Mouse (Mus musculus): ENCODE measurements at regions not wholly inside any gene's neighbourhood (a gene's known extent, or its start where the extent isn't known, plus 50 kb on each side); places are given as distances from the start of the nearest gene placed in this dataset.

DNA sequence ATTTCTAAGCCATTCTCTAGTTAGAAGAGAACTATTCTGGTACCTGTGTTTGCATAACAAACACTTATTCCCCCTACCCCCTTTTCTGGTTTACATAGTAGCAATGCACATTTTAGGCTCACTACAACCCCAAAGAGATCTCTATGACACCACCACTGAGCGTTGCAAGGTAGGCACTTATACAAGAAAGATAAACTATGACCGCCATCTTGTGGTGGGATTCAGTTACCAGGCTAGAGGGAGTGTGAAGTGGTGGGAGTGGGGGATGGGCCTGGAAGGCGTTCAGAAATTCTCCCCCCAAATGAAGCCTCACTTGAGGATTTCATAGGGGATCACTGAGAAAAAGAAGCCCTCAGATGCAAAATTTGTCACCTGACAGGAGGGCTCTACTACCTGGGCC is 64.4 kb upstream of the Fst start:
- DNase-seq (ENCODE audit: low read depth) = peak; percentile 56

DNA sequence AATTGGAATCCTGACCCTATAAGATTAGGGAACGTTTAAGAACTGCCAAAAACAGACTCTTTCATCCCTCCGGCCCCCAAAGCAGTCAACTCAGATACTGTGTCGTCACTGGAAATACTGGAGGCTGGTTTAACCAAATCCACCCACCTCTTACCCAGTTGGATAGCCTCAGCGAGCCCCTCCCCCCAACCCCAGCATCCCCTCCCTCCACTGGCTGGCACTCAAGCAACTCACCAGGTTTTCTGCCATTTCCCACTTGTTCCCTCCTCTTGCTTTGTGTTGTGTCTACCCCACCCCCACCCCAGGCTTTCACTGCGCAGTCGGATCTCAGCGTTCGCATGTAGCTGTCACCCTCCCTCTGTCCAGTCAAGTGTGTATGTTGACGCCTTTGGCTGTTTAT is 68.1 kb upstream of the Fst start:
- DNase-seq (ENCODE audit: low read depth) = no peak

DNA sequence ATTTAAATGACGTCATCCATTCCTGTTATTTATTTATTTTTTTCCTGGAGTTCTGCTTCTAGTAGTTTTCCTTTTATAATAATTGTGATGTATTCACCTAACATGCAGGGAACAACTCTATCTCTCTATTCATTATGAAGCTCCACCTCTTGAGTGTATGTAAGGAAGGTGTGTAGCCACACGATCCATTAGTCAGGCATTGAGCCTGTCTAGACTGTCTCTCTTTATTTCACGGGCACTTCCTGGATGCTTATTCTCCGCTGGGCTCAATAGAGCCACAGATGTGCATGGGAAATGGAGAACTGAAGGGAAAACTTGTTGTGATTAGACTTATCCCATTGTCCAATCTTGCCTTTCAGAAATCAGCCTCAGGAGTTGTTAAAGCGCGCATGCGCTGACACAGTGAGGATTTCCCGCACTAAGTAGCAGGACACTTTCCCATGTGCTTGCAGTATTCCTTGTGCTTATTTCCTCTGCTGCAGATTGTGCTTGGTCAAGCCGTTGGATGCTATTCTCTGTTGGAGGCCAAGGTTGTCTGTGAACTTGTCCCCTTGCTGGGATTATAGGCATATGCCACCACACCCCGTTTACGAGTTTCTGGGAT is 71.5 kb upstream of the Fst start:
- DNase-seq (ENCODE audit: low read depth) = no peak

DNA sequence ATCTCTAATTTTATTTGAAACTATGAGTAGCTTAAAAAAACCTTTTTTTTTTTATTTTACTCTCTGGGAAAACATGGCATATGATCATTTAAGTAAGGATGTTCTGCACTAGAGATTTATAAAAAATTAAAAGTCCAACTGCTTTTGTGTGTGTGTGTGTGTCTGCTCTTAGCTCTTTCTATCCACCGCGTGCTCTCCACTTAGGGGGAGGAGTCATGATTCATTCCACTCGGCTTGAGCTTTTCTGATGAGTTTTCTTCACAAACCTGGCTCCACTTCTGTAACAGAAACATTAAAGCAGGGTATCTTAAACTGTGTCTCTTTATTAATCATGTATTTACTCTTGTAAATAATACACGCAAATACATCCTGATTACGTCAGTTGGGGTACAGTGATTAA is 73.0 kb upstream of the Fst start:
- no peak for DNase-seq (ENCODE audit: low read depth)

DNA sequence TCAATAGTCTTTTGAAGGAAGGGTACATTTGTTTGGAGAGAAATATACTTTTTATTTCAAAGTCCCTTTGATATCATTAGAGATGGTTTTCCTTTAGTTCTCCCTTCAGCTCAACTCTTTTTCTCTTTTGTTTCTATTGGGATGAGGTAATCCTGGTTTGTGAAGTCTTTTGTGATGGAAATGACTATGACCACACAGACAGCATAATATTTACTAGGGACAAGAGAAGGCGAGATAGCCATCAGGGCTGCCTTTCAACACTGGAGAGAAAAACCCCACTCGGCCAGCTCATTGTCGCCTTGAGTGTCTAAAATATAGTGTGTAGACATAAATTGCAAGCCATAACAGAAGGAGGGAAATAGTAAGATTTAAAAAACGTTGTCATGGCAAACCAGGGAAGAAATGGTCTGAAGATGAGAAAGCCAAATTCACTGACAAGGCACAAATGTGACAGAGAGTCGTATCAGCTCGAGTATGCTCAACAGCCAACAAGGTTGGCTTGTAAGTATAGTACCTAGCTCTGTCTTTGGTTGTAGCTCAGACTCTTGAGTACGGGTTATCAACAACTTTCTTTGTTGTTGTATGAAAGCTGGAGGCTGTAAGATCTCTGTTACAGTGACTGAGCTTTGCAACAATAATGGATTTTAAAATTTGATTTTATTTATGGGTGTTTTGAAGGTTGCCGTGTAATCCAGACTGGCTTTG is 73.8 kb upstream of the Fst start:
- DNase-seq (ENCODE audit: low read depth) = no peak

DNA sequence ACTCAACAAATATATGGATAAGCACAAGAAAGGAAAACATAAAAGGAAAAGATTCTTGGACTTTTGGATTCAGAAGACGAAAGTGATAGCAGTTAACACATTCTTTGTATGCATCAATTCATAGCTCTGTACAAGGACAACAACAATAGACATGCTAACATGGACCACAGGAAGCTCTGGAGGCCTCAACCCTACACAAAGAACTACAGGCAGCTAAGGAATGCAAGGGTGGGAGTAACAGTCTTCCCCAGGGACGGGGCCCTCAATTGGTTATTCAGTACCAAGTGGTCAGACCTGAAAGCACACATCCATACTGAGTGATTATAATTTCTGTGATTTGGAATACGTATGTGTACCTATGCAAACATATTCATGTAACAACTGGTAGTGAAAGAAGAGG is 75.8 kb upstream of the Fst start:
- no peak for DNase-seq (ENCODE audit: low read depth)

DNA sequence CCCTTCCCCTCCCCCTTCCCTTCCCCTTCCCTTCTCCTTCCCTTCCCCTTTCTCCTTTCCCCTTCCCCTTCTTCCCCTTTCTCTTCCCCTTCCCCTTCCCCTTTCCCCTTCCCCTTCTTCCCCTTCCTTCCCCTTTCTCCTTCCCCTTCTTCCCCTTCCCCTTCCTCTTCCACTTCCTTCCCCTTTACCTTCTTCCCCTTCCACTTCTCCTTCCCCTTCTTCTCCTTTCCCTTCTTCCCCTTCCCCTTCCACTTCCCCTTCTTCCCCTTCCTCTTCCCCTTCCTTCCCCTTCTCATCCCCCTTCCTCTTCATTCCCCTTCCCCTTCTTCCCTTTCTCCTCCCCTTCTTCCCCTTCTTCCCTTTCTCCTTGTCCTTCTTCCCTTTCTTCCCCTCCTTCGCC is 77.0 kb upstream of the Fst start:
- DNase-seq (ENCODE audit: low read depth) = no peak

DNA sequence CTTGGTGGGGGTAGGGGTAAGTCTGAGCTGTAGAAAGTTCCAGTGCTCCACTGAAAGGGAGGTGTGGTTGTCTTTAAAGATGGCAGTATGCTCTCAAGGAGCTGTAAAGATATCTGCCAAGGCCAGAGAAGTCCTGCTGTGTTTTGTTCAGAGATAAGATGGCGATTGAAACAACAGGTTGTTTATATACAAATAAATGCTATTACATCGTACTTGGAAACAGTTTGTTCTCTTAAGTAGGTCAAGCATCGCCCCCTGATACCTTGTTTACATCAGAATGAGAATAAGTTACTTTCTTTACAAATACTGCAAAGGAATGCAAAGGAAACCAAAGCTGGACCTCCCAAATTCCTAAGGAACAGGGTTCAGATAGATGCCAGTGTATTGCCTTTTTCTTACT is 113.0 kb upstream of the Fst start:
- DNase-seq (ENCODE audit: low read depth) = no peak

DNA sequence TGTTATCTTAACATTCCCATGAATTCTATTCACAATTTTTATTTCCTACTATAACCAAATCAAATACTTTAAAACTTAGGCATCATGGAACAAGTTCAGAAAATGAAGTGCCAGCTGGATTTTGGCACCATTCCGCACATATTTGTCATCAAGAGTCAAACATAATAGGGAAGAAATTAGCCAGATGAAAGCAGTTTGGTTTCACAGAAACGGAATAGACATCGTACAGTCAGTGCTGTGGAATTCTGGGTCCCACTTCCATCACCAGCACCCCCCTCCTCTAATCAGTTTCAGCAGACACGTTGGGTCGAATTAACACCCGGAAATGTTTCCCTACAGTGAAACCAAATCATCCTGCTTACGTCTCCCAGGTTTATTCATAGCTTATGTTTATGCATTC is 125.8 kb upstream of the Fst start:
- DNase-seq (ENCODE audit: low read depth) = no peak

DNA sequence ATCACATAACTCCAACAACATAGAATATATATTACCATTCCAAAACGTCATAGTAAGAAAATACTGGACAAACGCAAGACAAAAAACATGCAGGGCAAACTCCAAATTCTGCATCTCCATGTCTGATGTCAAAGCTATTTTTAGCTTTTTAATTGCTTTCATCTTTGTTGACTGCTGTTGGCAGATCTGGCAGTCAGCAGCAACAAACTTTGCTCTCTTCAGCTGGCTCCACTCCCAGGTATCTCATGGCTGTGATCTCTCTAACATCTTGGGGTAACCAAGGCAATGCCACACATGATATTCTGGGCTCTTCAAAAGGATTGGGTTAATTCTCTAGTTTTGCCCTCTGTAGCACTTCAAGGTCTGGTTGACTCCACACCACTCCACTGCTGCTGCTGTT is 128.9 kb upstream of the Fst start:
- DNase-seq (ENCODE audit: low read depth) = no peak

DNA sequence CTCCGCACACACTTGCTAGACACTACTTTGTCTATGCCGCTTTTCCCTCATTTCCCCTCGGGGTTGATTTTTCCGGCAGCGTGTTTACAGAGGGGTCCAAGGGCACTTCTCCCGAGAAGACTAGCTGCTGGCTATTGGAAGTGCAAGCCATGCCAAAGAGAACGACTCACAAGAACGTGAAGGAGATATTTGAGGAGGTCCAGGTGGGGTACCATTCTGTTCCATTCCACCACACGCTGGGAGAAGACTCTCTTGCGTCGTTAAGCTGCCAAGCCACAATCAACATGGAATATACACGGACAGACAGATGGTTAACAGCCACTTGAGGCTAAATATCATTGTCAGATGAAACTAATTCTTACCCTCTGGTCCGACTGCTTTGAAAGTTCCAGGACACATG is 144.6 kb upstream of the Fst start:
- no peak for DNase-seq (ENCODE audit: low read depth)

DNA sequence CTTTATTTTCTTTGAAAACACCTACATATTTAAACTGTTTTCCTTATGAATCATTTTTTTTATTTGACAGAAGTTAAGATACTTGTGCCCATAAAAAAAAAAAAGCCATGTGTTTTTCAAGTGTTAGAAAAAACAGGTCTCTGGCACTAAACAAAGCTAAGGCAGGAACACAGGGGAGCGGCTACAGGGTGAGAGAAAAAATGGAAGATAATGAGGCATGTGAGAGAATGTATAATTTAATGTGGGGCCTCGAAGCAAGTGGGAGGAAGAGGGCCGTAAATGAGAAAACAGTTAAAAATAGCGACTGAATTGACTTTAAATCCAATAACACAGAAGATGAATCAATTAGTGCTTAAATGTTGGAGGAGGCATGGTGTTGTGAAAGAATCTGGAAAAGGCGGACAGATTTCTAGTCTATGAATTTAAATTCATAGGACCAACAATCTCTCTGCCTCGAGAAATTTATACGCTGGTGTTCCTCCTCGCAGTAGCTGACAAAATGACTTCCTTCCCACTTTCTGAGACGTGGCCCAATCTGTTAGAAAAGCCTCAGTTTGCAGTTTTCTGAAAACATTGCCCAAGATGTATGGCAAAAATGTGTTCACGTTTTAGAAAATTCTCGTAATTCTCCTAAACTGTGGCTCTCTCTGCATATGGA is 145.4 kb upstream of the Fst start:
- DNase-seq (ENCODE audit: low read depth) = no peak

DNA sequence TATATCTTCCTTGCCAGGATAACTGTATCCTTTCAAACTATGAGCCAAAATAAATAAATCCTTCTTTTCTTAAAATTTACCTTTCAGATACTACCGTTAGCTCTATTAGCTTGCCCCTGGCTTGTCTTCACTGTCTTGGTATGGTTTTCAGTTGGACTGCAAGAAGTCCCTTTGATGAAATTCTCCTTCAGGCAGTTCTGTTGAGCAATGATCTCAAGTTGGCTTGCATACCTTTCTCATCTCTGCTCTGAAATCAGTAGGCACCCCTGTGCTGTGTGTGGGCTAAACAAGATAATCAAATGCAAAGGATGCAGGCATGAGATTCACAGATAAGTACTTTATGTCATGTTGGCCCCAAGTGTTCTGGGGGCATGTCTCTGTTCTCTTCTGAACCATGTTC is 155.2 kb upstream of the Fst start:
- DNase-seq (ENCODE audit: low read depth) = no peak

DNA sequence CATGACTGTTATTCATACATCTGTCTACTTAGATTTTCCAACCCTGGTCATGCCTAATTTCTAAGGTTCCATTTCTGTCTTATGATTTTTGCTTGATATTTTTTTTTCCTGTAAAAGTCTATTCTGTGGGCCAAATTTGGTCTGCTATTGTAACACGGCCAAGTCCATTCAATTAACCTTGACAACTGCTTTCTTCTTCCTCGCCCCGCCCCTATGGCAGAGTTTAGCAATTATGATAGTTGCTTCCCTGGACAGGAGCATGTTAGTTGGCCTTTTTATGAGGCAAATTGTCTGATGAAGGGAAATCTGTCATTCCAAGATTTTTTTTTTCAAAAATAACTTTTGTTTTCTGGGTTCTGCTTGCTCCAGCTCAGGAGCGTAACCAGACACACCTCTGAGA is 160.7 kb upstream of the Fst start:
- DNase-seq (ENCODE audit: low read depth) = no peak

DNA sequence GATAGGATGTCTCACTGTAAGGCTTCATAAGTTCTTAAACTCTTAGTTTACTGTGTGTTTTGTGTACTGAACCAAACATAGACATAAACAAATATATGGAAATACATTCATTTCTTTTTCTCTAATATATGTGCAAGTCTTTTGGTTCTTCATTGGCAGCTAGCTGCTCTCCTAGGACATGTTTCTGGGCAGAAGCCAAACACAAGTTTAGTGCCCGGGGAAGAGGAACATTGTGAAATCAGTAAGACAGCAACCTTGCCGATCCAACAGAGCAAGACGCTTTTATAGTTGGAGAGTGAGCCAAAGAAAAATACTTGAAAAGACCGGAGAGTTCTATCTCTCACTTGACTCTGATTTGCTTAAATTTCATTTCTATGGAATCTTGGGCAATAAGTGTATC is 178.0 kb upstream of the Fst start:
- no peak for DNase-seq (ENCODE audit: low read depth)

DNA sequence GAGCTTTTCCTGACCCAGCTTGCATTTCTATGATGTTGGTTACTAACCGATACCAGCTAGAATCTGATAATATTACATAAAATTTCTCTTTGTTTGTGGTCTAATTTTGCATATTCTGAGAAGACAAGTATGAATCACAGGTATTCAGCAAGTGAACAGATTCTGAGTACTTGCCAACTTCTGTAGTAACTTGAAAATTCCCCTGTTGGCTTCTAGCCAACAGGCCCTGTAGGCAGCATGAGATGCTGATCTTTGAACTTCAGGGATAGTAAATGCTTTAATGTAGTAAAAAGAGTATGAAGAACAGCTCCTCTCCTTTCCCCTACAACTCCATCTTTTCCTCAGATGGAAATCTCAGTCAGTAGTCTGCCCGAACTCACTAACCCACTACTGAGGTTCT is 178.5 kb upstream of the Mocs2 start:
- DNase-seq (ENCODE audit: low read depth) = no peak

DNA sequence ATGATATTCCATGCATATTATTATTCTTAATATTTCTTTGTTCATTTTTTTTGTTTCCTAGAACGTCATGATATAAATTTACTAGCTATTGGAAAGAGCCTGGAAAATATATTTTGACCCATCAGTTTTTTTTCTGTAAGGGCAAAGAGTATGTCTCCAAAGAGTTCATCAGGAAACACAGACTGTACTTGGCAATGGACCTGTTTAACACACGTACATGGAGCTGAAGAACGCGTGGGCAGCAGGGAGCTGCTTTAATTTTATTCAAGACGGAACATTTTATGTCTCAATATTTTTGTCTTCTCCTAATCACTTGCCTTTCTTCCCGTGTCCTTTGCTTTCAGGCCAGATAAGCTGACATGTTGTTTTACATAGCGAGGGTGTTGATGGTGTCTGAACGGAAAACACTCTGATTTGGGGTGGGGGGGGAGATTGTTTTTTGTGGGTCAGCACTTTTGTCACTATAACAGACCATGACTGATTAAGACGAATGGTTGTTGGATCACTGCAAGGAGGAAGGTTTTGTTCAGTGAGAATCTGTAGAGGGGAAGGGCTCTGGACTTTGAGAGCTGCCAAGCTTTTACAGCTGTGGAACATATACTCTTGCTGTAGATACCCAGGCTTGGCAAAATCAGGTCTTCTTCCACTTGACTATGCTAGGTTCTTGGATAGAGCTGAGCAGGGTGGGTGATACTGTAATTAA is 176.2 kb upstream of the Mocs2 start:
- DNase-seq (ENCODE audit: low read depth) = no peak

DNA sequence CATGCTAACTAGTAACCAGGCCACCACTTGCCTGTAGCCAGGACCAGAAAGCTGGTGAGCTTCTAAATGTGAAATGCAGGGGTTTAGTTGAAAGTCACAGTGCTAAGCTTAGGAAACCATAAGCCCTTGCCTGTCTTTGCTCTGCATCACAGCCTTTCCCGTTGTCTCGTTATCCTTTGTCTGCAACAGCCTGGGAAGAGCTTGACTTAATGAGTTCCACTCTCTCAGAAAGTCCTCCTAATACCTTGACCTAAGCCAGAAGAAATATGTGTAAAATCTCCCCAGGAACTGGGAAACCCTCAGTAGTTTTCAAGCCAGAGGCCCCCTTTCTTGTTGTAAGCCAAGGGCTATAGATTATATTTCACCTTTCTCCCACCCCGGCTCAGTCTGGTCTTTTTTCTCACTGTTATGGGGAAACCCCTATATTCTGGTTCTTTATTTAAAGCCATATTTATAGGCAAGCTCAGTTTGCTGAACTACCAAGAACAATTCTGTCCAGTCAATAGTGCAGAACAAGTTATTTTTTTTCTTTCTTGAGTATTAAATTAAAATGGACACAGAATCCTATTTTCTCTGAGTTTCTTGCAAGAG is 175.0 kb upstream of the Mocs2 start:
- no peak for DNase-seq (ENCODE audit: low read depth)

DNA sequence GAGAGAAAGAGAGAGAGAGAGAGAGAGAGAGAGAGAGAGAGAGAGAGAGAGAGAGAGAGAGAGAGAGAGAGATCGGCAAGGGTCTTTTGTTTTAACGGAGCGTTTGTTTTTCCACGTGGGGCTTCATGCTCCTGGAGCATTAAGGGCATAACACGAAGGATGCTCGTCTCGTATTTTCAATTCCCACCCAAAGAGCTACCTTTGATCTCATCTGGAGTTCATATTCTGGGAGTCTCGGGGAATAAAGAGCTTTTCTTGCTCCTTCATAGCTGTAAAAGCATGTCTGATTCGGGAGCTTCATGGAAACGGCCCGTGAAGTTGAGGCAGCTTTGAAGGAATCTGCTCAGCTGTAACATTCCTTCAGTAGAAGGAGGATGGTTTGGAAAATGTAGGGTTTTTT is 174.5 kb upstream of the Mocs2 start:
- no peak for DNase-seq (ENCODE audit: low read depth)

DNA sequence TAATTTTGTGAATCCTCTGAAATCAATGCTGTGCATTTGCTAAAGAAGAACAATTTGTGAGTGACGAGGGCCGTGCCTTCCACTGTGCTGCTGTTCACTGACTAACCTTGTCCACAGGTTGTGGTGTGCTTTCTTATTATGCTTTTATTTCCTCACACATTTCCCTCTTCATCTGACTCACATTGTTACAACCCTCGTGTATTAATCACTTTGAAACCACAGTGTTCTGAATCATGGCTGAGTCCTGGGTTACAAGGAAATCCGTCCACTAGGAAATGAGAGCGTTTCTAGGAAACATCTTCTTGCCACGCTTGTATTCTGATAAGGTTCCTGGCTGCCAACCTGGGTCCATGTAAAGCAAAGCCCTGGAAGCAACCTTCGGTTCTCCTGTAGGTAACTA is 163.8 kb upstream of the Mocs2 start:
- peak; percentile 36 for DNase-seq (ENCODE audit: low read depth)

DNA sequence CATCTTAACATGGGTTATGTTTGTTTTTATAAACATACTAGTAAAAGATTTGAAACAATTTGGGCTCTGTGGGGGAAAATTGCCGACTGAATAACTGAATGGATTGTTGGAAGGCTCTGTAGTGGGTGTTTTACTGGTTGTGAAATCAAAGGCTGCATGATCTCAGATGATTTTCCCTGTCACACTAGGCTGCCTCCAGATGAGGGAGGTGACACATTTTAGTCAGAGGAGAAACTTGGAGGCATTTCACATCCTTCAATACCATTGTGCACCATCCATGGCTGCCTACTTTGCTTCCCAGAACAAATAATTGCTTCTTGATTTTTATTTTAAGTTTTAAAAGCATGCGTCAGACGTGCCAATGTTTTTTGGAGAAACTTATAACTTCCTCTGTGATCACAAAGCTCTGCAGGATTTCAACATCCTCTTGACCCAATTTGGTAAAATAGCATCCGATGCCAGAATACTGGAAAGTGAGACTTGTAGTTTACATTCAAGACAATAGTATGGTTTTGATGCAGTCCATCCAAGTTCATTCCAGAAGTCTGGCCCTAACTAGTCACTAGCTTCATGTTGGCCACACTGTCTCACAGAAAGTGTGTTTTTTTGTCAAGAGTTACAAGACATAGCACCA is 163.0 kb upstream of the Mocs2 start:
- no peak for DNase-seq (ENCODE audit: low read depth)

DNA sequence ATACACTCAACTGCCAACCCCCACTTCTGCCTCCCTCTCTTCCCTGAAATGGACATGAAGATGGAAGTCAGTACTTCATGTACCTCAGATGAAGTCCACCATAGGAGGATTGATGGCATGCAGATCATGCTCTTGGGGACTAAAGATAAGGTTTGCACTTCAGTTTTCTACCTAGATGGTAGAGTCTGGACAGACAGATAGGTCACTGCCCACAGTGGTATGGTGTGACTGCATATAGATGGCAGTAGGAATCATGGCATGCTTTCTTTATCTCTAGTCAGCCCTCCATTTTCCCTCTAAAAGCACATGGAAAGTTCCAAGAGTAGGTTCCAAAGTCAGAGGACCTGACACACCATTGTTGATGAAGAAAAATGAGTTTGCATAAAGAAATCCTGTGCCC is 145.6 kb upstream of the Mocs2 start:
- no peak for DNase-seq (ENCODE audit: low read depth)

Data from 416B (cell line).